Mouse (Mus musculus) CD4-positive, CD25-positive, alpha-beta regulatory T cell, adult 2 months (primary cell): ENCODE measurements around the gene Il13ra1.

Experiments used
- DNase-seq: peaks from one replicate; pipeline ENCODE4 v3.0.0-alpha.2; 2012; ENCODE audit warnings: low read depth, low spot score

Gene Il13ra1

GRCm38 (mm10) chrX:36111622-36112421, at the start of gene Il13ra1:
Il13ra1 (plus strand) TSS chrX:36112110.
- DNase-seq = peak; percentile 15

- no peak for DNase-seq
These were observed 37.9 kb upstream of the Il13ra1 start for GRCm38 (mm10) chrX:36073997-36074396.

DNA sequence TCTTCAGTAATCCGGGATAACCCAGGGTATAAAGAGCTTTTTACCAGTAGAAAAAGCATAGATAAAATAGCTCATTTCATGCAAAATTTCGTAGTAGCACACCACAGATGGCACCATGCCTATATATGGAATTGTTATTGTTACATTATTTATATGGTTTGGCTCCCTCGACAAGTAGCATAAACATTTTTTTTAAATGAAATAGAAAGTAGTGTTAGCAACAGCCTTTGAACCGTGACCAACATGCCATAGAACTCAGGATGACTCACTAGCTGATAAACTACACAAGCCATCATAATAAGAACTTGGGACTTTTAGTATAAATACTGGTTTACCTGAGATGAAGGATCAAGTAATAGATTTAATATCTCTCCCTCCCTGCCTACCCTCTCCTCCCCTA, 34.7 kb upstream of the Il13ra1 start:
- no peak for DNase-seq

GRCm38 (mm10) chrX:36082917-36083316, 29.0 kb upstream of the Il13ra1 start:
- peak; percentile 0 for DNase-seq

- DNase-seq = no peak
These were observed 23.2 kb upstream of the Il13ra1 start for GRCm38 (mm10) chrX:36088464-36089256.

GRCm38 (mm10) chrX:36100883-36101282, 11.0 kb upstream of the Il13ra1 start:
- DNase-seq = no peak

- no peak for DNase-seq
These were observed 10.6 kb upstream of the Il13ra1 start for GRCm38 (mm10) chrX:36101318-36101717.

DNA sequence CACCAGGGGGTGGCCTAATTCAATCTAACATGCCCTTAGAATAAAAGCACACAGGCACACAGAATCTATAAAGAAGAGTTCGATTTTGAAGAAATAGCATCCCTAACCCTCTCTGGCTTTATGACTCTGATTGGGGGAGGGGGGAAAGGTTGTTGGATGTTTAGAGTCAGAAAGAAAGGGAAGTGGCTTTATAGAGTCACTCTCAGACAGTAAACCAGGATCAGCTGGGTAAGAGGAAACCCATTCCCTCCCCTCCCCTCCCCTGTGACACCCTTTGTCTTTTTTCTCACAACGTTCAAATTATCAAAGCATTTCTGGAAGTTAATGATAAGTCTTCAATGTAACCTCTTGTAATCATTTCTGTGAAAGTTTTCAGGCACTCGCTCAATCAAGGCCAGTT, 3.3 kb upstream of the Il13ra1 start:
- no peak for DNase-seq

DNA sequence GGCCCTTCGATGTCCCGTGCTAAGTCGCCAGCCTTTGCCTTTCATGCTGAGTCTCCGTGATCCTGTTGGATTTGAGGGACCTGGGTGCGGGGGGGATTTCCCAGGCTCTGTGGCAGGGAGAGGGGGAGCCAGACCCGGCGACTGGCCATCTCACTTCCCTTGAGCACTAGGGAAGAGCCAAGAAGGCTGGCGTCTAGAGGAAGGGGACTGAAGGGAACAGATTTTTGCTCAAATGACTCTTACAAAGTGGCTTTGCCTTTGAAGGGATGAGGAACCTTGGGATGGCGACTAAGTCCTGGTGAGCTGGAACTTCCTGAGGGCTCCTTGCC, 476 bp downstream of the Il13ra1 start:
- no peak for DNase-seq

DNA sequence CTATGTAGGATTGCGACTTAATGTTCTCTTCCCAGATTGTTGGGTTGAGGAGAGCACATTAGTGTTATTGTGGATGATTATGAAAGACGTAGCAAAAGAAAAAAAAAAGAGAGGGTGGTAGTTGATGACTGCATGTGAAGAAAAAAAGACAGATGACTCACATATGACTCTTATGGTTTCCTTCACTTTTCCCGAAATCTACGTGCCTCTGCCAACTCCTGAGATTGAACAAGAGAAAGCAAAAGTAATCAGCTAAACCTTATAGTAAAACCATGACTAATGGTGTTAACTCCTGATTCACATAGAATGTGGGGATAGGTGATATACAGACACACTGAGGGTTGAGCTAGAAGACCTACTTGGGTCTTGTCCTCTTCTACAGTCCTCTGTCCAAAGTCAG, 3.3 kb downstream of the Il13ra1 start:
- no peak for DNase-seq

- peak; percentile 9 for DNase-seq
These were observed 17.3 kb downstream of the Il13ra1 start for GRCm38 (mm10) chrX:36129037-36129770.

- no peak for DNase-seq
These were observed 17.8 kb downstream of the Il13ra1 start for GRCm38 (mm10) chrX:36129771-36130108.

GRCm38 (mm10) chrX:36136346-36136745, 24.4 kb downstream of the Il13ra1 start:
- DNase-seq = no peak

DNA sequence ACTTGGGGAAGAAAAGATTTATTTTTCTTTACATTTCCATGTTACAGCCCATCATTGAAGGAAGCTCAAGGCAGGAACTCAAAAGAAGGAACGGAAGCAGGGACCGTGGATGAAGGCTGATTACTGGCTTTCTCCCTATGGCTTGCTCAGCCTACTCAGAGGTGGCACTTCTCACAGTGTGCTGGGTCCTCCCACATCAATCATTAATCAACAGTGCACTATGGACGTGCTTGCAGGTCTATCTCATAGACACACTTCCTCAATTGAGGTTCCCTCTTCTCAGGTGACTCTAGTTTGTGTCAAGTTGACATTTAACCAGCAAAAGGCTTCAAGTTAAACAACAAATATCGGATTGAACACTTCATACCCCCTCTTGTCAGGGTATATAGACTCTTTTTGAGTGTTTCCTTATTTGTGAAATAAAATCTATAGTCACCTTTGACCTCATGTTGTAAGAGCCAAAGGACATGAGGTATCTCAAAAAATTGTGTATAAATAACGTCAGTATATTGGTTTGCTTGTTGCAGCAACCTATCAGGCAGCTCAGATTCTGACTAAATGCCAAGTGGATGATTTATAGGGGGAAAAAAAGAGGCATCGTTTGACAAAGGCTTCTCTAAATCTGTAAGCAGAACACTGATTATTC, 30.2 kb downstream of the Il13ra1 start:
- no peak for DNase-seq

- DNase-seq = no peak
These were observed 34.8 kb downstream of the Il13ra1 start for GRCm38 (mm10) chrX:36146746-36147145.

- DNase-seq = peak; percentile 7
These were observed 38.2 kb downstream of the Il13ra1 start for GRCm38 (mm10) chrX:36150100-36150499.

GRCm38 (mm10) chrX:36156677-36157076, 44.8 kb downstream of the Il13ra1 start:
- no peak for DNase-seq

- DNase-seq = no peak
These were observed 49.7 kb downstream of the Il13ra1 start for GRCm38 (mm10) chrX:36161567-36161966.

DNA sequence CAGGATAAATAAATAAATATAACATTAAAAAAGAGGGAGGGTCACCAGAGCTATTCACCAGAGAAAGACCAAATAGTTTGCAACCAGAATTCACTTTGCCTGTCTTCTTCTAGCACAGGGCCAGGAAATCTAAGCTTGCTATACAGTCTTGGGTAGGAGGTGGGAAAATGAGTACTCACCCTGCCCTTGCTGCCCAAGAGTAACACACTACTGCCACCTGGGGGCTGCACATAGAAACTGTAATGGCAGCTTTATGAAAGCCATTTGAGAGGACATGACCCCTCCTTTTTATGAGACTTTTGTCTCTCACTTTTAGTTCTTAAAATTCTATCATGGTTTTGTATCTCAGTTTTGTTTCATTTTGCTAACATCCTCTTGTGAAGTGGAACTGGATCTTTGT, 71.7 kb downstream of the Il13ra1 start:
- DNase-seq = peak; percentile 71

DNA sequence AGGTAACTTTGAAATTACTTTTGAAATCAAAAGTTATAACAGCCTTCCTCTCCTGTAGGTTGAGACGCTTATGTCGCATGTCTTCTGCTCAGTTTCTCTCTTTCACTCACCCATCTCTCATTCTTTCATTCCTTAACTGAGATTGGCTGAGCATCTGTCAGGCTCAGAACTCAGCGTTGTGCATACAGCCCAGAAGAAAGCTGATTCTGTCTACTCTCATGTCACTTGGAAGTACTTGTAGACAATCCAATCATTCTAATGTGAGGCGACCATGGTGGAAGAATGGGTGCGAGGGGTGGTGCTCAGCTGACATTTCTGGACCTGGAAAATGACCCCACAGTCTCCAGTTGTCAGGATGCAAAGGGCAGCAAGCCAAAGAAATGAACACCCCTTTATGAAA, 74.1 kb downstream of the Il13ra1 start:
- DNase-seq = no peak

DNA sequence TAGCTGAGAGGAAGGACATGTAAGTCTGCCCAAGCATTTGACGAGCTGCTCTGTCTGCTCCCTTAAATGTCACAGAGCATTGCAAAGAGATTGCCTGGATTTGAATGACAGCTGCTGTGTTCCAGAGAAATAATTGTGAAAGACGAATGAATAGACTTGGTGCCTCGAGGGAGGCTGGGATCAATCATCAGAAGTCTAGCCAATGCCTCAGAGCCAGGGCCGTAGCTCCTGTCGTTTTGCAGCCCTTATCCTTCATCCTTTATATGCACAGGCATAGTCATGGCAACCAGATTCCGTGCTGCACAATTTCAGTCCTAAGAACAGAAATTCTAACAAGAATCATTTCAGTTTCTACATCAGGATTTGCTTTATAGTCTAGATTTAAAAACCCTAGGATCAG, 74.5 kb downstream of the Il13ra1 start:
- no peak for DNase-seq

DNA sequence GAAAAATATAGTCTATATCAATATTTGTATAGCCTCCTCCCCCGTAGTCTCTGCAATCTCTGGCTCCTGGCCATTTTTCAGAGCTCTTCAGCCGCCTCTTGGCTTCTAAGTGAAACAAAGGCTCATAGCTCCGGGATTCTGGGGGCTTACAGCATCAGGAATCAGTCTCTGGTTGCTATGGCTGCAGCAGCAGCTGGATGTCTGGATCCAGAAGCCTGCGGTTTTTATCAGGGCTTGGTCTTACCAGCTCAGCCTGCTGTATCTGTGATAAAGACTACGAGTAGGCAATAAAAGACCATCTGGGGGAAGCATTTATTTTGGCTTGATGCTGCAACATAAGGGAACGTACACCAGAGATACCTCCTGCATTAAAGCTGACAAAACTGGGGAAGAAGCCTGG, 82.0 kb downstream of the Il13ra1 start:
- no peak for DNase-seq
